Mouse (Mus musculus) heart, embryonic 16.5 days (tissue): ENCODE measurements around the gene Olfr294. TPM values are rescaled to one million over a fixed set of nuclear protein-coding genes. Genes with fewer than 3 reads are reported as not detected.

Experiments
- ATAC-seq: fragments of 200-750 bp; cut with Nextera tagmentation; replicated peaks from 2 replicates; pipeline ENCODE4 v1.8.0; 2017; ENCODE audit warnings: moderate number of reproducible peaks; ENCODE audit not compliant: insufficient read depth, low FRiP score; ENCODE audit errors: extremely low read depth
- H3K27ac ChIP-seq: fragments of 300-500 bp; sonication (generic); 2 replicates; pipeline ENCODE4 v1.5.1; 2014; ENCODE audit warnings: mild to moderate bottlenecking, low read length, control low read depth, moderate library complexity
- H3K27me3 ChIP-seq: fragments of 300-500 bp; sonication (generic); 2 replicates; pipeline ENCODE4 v1.6.1; 2014; ENCODE audit warnings: low read length, mixed read lengths; ENCODE audit not compliant: control insufficient read depth, insufficient read depth
- H3K36me3 ChIP-seq: fragments of 300-500 bp; sonication (generic); 2 replicates; pipeline ENCODE4 v1.6.1; 2014; ENCODE audit not compliant: control insufficient read depth, insufficient read depth
- H3K4me1 ChIP-seq: fragments of 300-500 bp; sonication (generic); 2 replicates; pipeline ENCODE4 v1.6.1; 2014; ENCODE audit warnings: low read length, mixed read lengths; ENCODE audit not compliant: control insufficient read depth, insufficient read depth
- H3K4me2 ChIP-seq: fragments of 300-500 bp; sonication (generic); 2 replicates; pipeline ENCODE4 v1.6.1; 2014; ENCODE audit warnings: low read depth, mild to moderate bottlenecking, control low read depth, low read length
- H3K4me3 ChIP-seq: fragments of 300-500 bp; sonication (generic); 2 replicates; pipeline ENCODE4 v1.5.1; 2014; ENCODE audit warnings: mild to moderate bottlenecking, control low read depth, low read length
- H3K9ac ChIP-seq: fragments of 300-500 bp; sonication (generic); 2 replicates; pipeline ENCODE4 v1.6.1; 2014; ENCODE audit warnings: low read length, control low read depth
- H3K9me3 ChIP-seq: fragments of 300-500 bp; sonication (generic); replicated peaks from 2 replicates; pipeline ENCODE4 v1.6.1; 2016; ENCODE audit warnings: low read length; ENCODE audit not compliant: control insufficient read depth
- WGBS: fragments of 180-500 bp; shearing (Covaris S2); extraction: QIAGEN DNeasy Blood & Tissue Kit; methylation state at CpG from one replicate; pipeline ENCODE4 v1.1.7; 2014; 5-methylcytosine and 5-hydroxymethylcytosine counted together
- polyA plus RNA-seq: library from polyadenylated mRNA; unstranded; fragments of >200 nt; fragmentation: Nextera tagmentation; extraction: Ambion mirVana; gene quantifications from 2 replicates; pipeline ENCODE4 v1.2.1, GENCODE M21; 2015

Olfr294 gene
- not detected in 2 replicates for polyA plus RNA-seq

DNA sequence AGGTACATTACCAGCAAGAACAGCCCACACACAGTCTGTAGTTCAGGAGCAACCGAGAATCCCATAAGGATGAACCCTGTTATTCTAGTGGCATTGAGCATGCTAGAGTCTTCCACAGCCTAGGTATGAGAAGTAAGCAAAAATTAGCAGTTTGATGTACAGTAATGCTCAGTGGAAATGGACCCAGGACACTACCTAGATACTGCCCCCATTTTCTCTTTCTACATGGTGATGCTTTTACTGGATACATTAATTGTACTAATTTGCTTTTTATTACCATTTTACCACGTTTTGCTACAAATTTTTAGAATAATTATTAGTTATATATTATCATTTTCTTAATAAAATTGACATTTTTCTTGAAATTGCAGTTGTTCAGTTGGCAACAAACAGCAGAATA lies at the start of gene Olfr294:
Gene Olfr294 (minus strand): TSS at position 101 of the 400 bp plus-strand sequence.
- Histone ChIP-seq H3K4me1 (no peaks in the 10 kb centered on the region), H3K27me3 (no peaks in the 10 kb centered on the region), H3K27ac (no peak within 1 kb of the TSS), H3K9ac (no peak within 1 kb of the TSS), H3K36me3 (no peaks in the 10 kb centered on the region), H3K4me2 (no peak within 1 kb of the TSS), H3K4me3 (no peak within 1 kb of the TSS), H3K9me3 (no peaks in the 10 kb centered on the region)
- no peak for ATAC-seq
- WGBS, result 51% methylated on average over 2 of the region's 2 CpGs

DNA sequence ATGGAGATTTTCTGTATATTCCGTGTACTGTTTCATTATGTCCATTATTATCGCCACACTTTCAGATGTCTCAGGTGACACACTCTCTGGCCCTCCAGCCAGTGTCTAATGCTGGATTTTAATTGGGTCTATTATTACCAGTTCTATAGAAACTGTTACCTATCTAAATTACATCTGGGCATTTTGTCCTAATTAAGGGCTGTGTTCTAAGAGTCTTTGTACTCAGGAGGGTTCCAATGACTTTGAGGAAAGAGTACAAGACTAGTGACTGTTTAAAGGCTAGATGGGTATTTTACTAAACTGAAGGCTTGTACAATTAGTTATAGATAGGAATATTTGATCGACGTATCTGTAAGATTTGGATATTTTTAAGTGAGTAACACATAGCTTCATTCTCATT lies 32.3 kb upstream of the Olfr294 start, which contains the start of gene Olfr293:
Gene Olfr293 (plus strand): TSS at position 301 of the 400 bp plus-strand sequence.
- Histone ChIP-seq H3K4me3 (no peak within 1 kb of the TSS), H3K27me3 (no peaks in the 10 kb centered on the region), H3K4me2 (no peak within 1 kb of the TSS), H3K9me3 (no peaks in the 10 kb centered on the region), H3K9ac (no peak within 1 kb of the TSS), H3K36me3 (no peaks in the 10 kb centered on the region), H3K4me1 (no peaks in the 10 kb centered on the region), H3K27ac (no peak within 1 kb of the TSS)
- ATAC-seq, result no peak
- 85% methylated on average over 4 of the region's 4 CpGs for WGBS

DNA sequence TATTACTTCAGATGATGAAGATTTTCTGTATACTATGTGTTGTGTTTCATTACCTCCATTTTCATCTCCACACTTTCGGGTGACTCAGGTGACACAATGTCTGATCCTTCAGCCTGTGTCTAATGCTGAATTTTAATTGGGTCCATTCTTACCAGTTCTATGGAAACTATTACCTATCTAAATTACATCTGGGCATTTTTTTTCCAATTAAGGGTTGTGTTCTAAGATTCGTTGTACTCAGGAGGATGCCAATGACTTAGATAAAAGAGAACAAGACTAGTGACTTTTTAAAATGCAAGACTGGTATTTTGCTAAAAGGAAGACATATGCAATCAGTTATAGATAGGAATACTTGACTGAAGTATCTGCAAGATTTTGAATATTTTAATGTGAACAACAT lies 32.9 kb downstream of the Olfr294 start, which contains the start of gene Olfr295:
Gene Olfr295 (plus strand): TSS at position 301 of the 400 bp plus-strand sequence.
- no peaks in the 10 kb centered on the region for H3K9me3 ChIP-seq
- WGBS, result 67% methylated on average over 2 of the region's 2 CpGs
- ATAC-seq, result no peak
- H3K4me1 ChIP-seq, result no peaks in the 10 kb centered on the region
- H3K36me3 ChIP-seq, result no peaks in the 10 kb centered on the region
- H3K9ac ChIP-seq, result no peak within 1 kb of the TSS
- H3K27ac ChIP-seq, result no peak within 1 kb of the TSS
- no peak within 1 kb of the TSS for H3K4me2 ChIP-seq
- H3K4me3 ChIP-seq, result no peak within 1 kb of the TSS
- H3K27me3 ChIP-seq, result no peaks in the 10 kb centered on the region

Other genes with a start within 250 kb of the Olfr294 start
- not detected in 2 replicates for gene Olfr305, start 249.7 kb downstream of the Olfr294 start, polyA plus RNA-seq
- not detected in 2 replicates for gene Olfr304, start 230.0 kb downstream of the Olfr294 start, polyA plus RNA-seq
- not detected in 2 replicates for gene Olfr303, start 218.9 kb downstream of the Olfr294 start, polyA plus RNA-seq
- gene Olfr301, start 212.8 kb downstream of the Olfr294 start, polyA plus RNA-seq, result not detected in 2 replicates
- not detected in 2 replicates for gene Olfr299, start 156.7 kb downstream of the Olfr294 start, polyA plus RNA-seq
- not detected in 2 replicates for gene Olfr298, start 124.2 kb downstream of the Olfr294 start, polyA plus RNA-seq
- gene Olfr297, start 96.7 kb downstream of the Olfr294 start, polyA plus RNA-seq, result not detected in 2 replicates
- not detected in 2 replicates for gene Olfr295, start 32.8 kb downstream of the Olfr294 start, polyA plus RNA-seq
- gene Olfr293, start 32.4 kb upstream of the Olfr294 start, polyA plus RNA-seq, result not detected in 2 replicates
- gene Olfr292, start 71.7 kb upstream of the Olfr294 start, polyA plus RNA-seq, result not detected in 2 replicates
- 0.28 and 0.62 TPM in 2 replicates for gene Folh1, start 159.3 kb upstream of the Olfr294 start, polyA plus RNA-seq
- gene Vmn2r77, start 178.4 kb upstream of the Olfr294 start, polyA plus RNA-seq, result not detected in 2 replicates